Comparison of ENCODE assay signal across 8 mouse cellular contexts in genomic region chr8:94695994-94696384, GRCm38 (mm10). TPM values are rescaled to one million over a fixed set of nuclear protein-coding genes. Genes with fewer than 3 reads are reported as not detected.
DNase-seq lines count a peak whose midpoint lies in the region; ATAC-seq and TF ChIP-seq lines count a peak whose summit lies in the region.

Gene Pllp (minus strand): TSS chr8:94696278.

- peaks cover 8% of the 10 kb centered on the region for H3K4me1 ChIP-seq in spleen, adult 2 months (ENCODE audit: control insufficient read depth, insufficient read depth, insufficient read length)
- peaks cover 16% of the 10 kb centered on the region for H3K4me1 ChIP-seq in hindbrain, embryonic 13.5 days (replicated peaks)

- H3K36me3 ChIP-seq in spleen, adult 2 months (ENCODE audit: control insufficient read depth, insufficient read depth, low read length): no peaks in the 10 kb centered on the region
- no peaks in the 10 kb centered on the region for H3K36me3 ChIP-seq in hindbrain, embryonic 13.5 days

- 1% methylated on average over 41 of the region's 41 CpGs for WGBS in spleen, adult 2 months
- under 1% methylated on average over 41 of the region's 41 CpGs for WGBS in hindbrain, embryonic 13.5 days

- H3K9ac ChIP-seq in hindbrain, embryonic 13.5 days: peak within 1 kb of the TSS; percentile 62

- H3K4me2 ChIP-seq in hindbrain, embryonic 13.5 days: peak within 1 kb of the TSS; percentile 75

- no peak for TF ChIP-seq POLR2A in spleen, adult 2 months (IDR thresholded peaks at IDR 0.05; ENCODE audit: low read depth, low read length)

- no peak within 1 kb of the TSS for H3K27ac ChIP-seq in spleen, adult 2 months (ENCODE audit: insufficient read depth, low read length)
- H3K27ac ChIP-seq in hindbrain, embryonic 13.5 days: no peak within 1 kb of the TSS

- peak; percentile 68 for ATAC-seq in hindbrain, embryonic 13.5 days (ENCODE audit: low FRiP score)

- peak within 1 kb of the TSS; percentile 48; the same call in 1 of the 2 replicates for H3K4me3 ChIP-seq in spleen, adult 2 months (ENCODE audit: extremely low read depth, insufficient read depth, insufficient read length)
- peak within 1 kb of the TSS; percentile 45 for H3K4me3 ChIP-seq in hindbrain, embryonic 13.5 days

- H3K27me3 ChIP-seq in spleen, adult 2 months (ENCODE audit: control insufficient read depth, insufficient read depth, low read length): peaks cover 12% of the 10 kb centered on the region
- H3K27me3 ChIP-seq in hindbrain, embryonic 13.5 days: peaks cover 68% of the 10 kb centered on the region

- DNase-seq in spleen, adult 2 months (ENCODE audit: low read depth in 1 of 2, low spot score in 2 of 2): peak in 1 of 2 experiments; percentile 36
- DNase-seq in spleen, adult 12 weeks (ENCODE audit: low spot score): no peak
- peak; percentile 53 for DNase-seq in embryo, embryonic 10.5 days (ENCODE audit: low spot score)
- peak; percentile 53 to 63 for DNase-seq in layer of hippocampus, postnatal 10 days (ENCODE audit: low spot score in 2 of 2)
- peak; percentile 46 for DNase-seq in lung, postnatal 14 days
- DNase-seq in spleen, postnatal 36 days (ENCODE audit: low spot score in 2 of 2): peak; percentile 34 to 45
- DNase-seq in cerebellum, adult 18-20 months: no peak

- no peaks in the 10 kb centered on the region for H3K9me3 ChIP-seq in hindbrain, embryonic 13.5 days

- no peak for TF ChIP-seq CTCF in spleen, adult 2 months (IDR thresholded peaks at IDR 0.05; ENCODE audit: extremely low read depth, insufficient read depth, insufficient read length, insufficient replicate concordance)

RNA-seq across cellular contexts. Expression of gene Pllp, which starts in this region (rescaled TPM):
- polyA plus RNA-seq in spleen, adult 2 months (2012; rRNA removed): 0.21 and 0.31 TPM in 2 replicates
- 0.35 and 0.93 TPM in 2 replicates for polyA plus RNA-seq in hindbrain, embryonic 13.5 days (2015; fragmentation: Nextera tagmentation; extraction: Ambion mirVana)
- 10 to 100 TPM; 26.9 to 27.6 TPM for total RNA-seq in layer of hippocampus, postnatal 10 days (2021)

Comparison
In these comparisons a context has a peak if more than half of its experiments do, and no peak if none do; other contexts are left out.
1. DNase-seq: peak in embryo, embryonic 10.5 days (single experiment), layer of hippocampus, postnatal 10 days (2 of 2), lung, postnatal 14 days (single experiment) and spleen, postnatal 36 days (2 of 2); none in spleen, adult 12 weeks (single experiment) and cerebellum, adult 18-20 months (0 of 2).
2. Peak in ATAC-seq, H3K4me3 ChIP-seq, H3K9ac ChIP-seq and H3K4me2 ChIP-seq in hindbrain, embryonic 13.5 days; RNA of the gene not detected or under 1 TPM.